Mouse (Mus musculus) bone marrow macrophage, adult 2 months (primary cell): ENCODE measurements around the gene Hist1h2bh. TPM values are rescaled to one million over a fixed set of nuclear protein-coding genes. Genes with fewer than 3 reads are reported as not detected.

Experiments
- H3K27ac ChIP-seq: 2 replicates; pipeline ENCODE4 v1.5.1; 2012; ENCODE audit warnings: low read depth, low read length; ENCODE audit not compliant: insufficient read depth
- H3K4me1 ChIP-seq: 2 replicates; pipeline ENCODE4 v1.6.1; 2012; ENCODE audit warnings: low read length; ENCODE audit not compliant: control insufficient read depth, insufficient read depth
- H3K4me3 ChIP-seq: 2 replicates; pipeline ENCODE4 v1.5.1; 2012; ENCODE audit warnings: mild to moderate bottlenecking, low read length, moderate library complexity; ENCODE audit not compliant: insufficient read depth
- CTCF ChIP-seq: IDR thresholded peaks from 2 replicates; pipeline ENCODE4 v1.5.1; 2012; ENCODE audit warnings: low read depth, mild to moderate bottlenecking, low read length, moderate library complexity
- POLR2A ChIP-seq: IDR thresholded peaks from 2 replicates; pipeline ENCODE4 v1.6.1; 2012; ENCODE audit warnings: mild to moderate bottlenecking, low read depth, low read length, borderline replicate concordance
- polyA plus RNA-seq: library from polyadenylated mRNA; stranded (reverse); fragments of >200 nt; gene quantifications from 2 replicates; pipeline ENCODE4 v1.2.4, GENCODE M21; 2012; ENCODE audit not compliant: missing spikeins, insufficient read depth, insufficient read length

Hist1h2bh gene
- polyA plus RNA-seq, 1 experiment = 0.97 TPM

- TF ChIP-seq CTCF = no peak
- TF ChIP-seq POLR2A = no peak
- peak overlapping the region; percentile 57 for H3K4me3 ChIP-seq
- H3K27ac ChIP-seq = peak overlapping the region; percentile 75
- H3K4me1 ChIP-seq = peaks cover 23% of the 10 kb centered on the region
Observed at GRCm38 (mm10) chr13:23582219-23583056, 39.2 kb upstream of the Hist1h2bh start.

GRCm38 (mm10) chr13:23581408-23582218 is 38.4 kb upstream of the Hist1h2bh start, which contains the start of gene Hist1h4d:
Gene Hist1h4d (plus strand): TSS chr13:23581598.
- H3K4me3 ChIP-seq = peak within 1 kb of the TSS; percentile 57
- peaks cover 26% of the 10 kb centered on the region for H3K4me1 ChIP-seq
- no peak for TF ChIP-seq CTCF
- peak; percentile 96 for TF ChIP-seq POLR2A
- peak within 1 kb of the TSS; percentile 75 for H3K27ac ChIP-seq

- Histone ChIP-seq H3K4me1 (peaks cover 16% of the 10 kb centered on the region), H3K27ac (no peak overlapping the region), H3K4me3 (no peak overlapping the region)
- TF ChIP-seq POLR2A (no peak), CTCF (no peak)
Observed at GRCm38 (mm10) chr13:23577835-23578234, 34.6 kb upstream of the Hist1h2bh start.

- no peak for TF ChIP-seq CTCF
- TF ChIP-seq POLR2A = no peak
- Histone ChIP-seq H3K4me1 (peaks cover 12% of the 10 kb centered on the region), H3K27ac (peak overlapping the region; percentile 81; the same call in 1 of the 2 replicates), H3K4me3 (peak overlapping the region; percentile 63)
Observed at GRCm38 (mm10) chr13:23576906-23577639, 33.9 kb upstream of the Hist1h2bh start.

GRCm38 (mm10) chr13:23576351-23576881 is 33.2 kb upstream of the Hist1h2bh start:
- TF ChIP-seq CTCF = no peak
- TF ChIP-seq POLR2A = no peak
- Histone ChIP-seq H3K4me1 (peaks cover 12% of the 10 kb centered on the region), H3K4me3 (peak overlapping the region; percentile 63), H3K27ac (peak overlapping the region; percentile 81)

GRCm38 (mm10) chr13:23575864-23576313 is 32.7 kb upstream of the Hist1h2bh start:
- H3K27ac ChIP-seq = peak overlapping the region; percentile 81
- H3K4me3 ChIP-seq = peak overlapping the region; percentile 63
- peaks cover 12% of the 10 kb centered on the region for H3K4me1 ChIP-seq

- Histone ChIP-seq H3K4me3 (peak within 1 kb of the TSS; percentile 63), H3K4me1 (peaks cover 10% of the 10 kb centered on the region), H3K27ac (peak within 1 kb of the TSS; percentile 83)
- TF ChIP-seq CTCF (no peak), POLR2A (no peak)
Observed at GRCm38 (mm10) chr13:23575271-23575851, 32.2 kb upstream of the Hist1h2bh start, which contains the start of gene Hist1h3d. Gene Hist1h3d (plus strand): TSS chr13:23575763.

GRCm38 (mm10) chr13:23574546-23575170 is 31.5 kb upstream of the Hist1h2bh start:
- H3K4me1 ChIP-seq = peaks cover 13% of the 10 kb centered on the region
- peak overlapping the region; percentile 42; the same call in 1 of the 2 replicates for H3K4me3 ChIP-seq
- H3K27ac ChIP-seq = peak overlapping the region; percentile 83

- Histone ChIP-seq H3K4me1 (peaks cover 15% of the 10 kb centered on the region), H3K4me3 (peak within 1 kb of the TSS; percentile 53), H3K27ac (peak within 1 kb of the TSS; percentile 83)
Observed at GRCm38 (mm10) chr13:23573898-23574524, 30.8 kb upstream of the Hist1h2bh start, which contains the start of the genes Hist1h2bf and Hist1h2ad. Gene Hist1h2bf (minus strand): TSS chr13:23574196. Gene Hist1h2ad (plus strand): TSS chr13:23574381.

GRCm38 (mm10) chr13:23573034-23573897 is 30.1 kb upstream of the Hist1h2bh start:
- H3K4me3 ChIP-seq = peak overlapping the region; percentile 53
- H3K4me1 ChIP-seq = peaks cover 15% of the 10 kb centered on the region
- H3K27ac ChIP-seq = peak overlapping the region; percentile 81
